Mouse (Mus musculus): Measurements from ENCODE around the gene Dnase1l2.
A peak's percentile ranks its signal among the peaks of the same experiment; 100 is the strongest.

The Dnase1l2 gene

GRCm38 (mm10) chr17:24475586-24475985 lies 32.7 kb upstream of the Dnase1l2 start:
- TF ChIP-seq POU5F1 (IDR thresholded peaks at IDR 0.05; ENCODE audit: borderline replicate concordance, low read length) = no peak
- Histone ChIP-seq H3K27me3 (ENCODE audit: insufficient read depth, low read length) (no peaks in the 10 kb centered on the region), H3K36me3 (ENCODE audit: insufficient read depth, low read length) (peaks cover 72% of the 10 kb centered on the region), H3K4me1 (replicated peaks; ENCODE audit: low read depth, low read length) (peaks cover 66% of the 10 kb centered on the region), H3K4me3 (replicated peaks; ENCODE audit: low read length) (no peak overlapping the region), H3K9me3 (ENCODE audit: low read length) (no peaks in the 10 kb centered on the region)

DNA sequence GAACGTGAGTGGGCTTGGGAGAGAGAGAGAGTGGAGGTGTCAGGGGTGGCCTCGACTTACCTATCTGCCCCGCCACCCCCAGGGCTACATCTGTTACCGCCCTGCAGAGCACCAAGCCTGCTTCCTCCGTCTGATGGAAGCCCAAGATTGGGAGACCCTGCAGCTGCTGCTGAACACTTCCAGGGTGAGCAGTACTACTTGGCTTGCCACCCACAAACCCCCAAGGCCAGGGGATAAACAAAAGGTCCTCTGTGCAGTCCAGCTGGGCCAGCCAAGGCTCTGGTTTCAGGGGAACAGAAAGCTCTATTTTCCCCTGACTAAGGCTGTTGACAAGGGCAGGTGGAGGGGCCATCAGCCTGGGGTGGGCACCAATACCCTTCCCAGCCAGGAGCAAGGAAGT lies 31.7 kb upstream of the Dnase1l2 start:
- no peak for TF ChIP-seq NANOG (IDR thresholded peaks at IDR 0.05; ENCODE audit: borderline replicate concordance, low read length)
- no peak for TF ChIP-seq CTCF (conservative IDR thresholded peaks at IDR 0.05; ENCODE audit: low read length)
- TF ChIP-seq POU5F1 (IDR thresholded peaks at IDR 0.05; ENCODE audit: borderline replicate concordance, low read length) = no peak
- Histone ChIP-seq H3K4me3 (replicated peaks; ENCODE audit: low read length) (no peak overlapping the region), H3K36me3 (ENCODE audit: insufficient read depth, low read length) (peaks cover 72% of the 10 kb centered on the region), H3K9me3 (ENCODE audit: low read length) (no peaks in the 10 kb centered on the region), H3K4me1 (replicated peaks; ENCODE audit: low read depth, low read length) (peaks cover 56% of the 10 kb centered on the region), H3K27me3 (ENCODE audit: insufficient read depth, low read length) (no peaks in the 10 kb centered on the region)

DNA sequence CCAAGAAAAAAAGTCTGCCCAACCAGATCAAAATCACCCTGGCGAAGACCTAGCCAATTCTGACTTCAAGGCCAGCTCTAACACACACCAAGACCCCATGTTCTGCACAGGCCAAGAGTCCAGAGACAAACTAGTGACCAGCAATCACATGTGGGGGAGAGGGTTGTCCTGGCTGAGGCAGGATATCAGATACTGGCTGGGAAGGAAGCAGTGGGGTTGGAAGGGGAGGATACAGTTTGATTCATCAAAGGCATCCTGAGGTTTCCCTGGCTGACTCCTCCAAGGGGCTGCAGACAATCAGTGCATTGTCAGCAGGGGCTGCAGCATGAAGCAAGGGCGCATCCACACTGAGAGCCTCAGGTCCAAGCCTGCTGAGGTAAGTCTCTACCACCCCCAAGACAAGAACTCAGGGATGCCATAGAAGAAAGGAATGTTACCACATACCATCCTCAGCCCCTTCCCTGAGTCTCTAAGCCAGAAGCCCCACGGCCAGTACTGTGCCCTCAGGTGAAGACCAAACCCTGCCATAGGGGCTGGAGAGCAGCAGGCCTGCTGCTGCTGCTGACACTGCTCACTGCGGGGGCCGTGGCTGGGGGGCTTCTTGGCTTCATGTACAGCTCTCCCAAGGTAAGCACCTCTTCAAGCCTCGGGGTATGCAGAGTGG lies 30.8 kb upstream of the Dnase1l2 start, which contains the start of gene Bricd5:
Gene Bricd5, plus strand, starts transcription at position 273 of the 664 bp plus-strand sequence.
- no peaks in the 10 kb centered on the region for H3K9me3 ChIP-seq (ENCODE audit: low read length)
- TF ChIP-seq NANOG (IDR thresholded peaks at IDR 0.05; ENCODE audit: borderline replicate concordance, low read length) (no peak), POU5F1 (IDR thresholded peaks at IDR 0.05; ENCODE audit: borderline replicate concordance, low read length) (no peak), CTCF (conservative IDR thresholded peaks at IDR 0.05; ENCODE audit: low read length) (no peak)
- peaks cover 59% of the 10 kb centered on the region for H3K4me1 ChIP-seq (replicated peaks; ENCODE audit: low read depth, low read length)
- no peaks in the 10 kb centered on the region for H3K27me3 ChIP-seq (ENCODE audit: insufficient read depth, low read length)
- peak within 1 kb of the TSS; percentile 96; the same call in 1 of the 2 replicates for H3K4me3 ChIP-seq (replicated peaks; ENCODE audit: low read length)
- peaks cover 72% of the 10 kb centered on the region for H3K36me3 ChIP-seq (ENCODE audit: insufficient read depth, low read length)

DNA sequence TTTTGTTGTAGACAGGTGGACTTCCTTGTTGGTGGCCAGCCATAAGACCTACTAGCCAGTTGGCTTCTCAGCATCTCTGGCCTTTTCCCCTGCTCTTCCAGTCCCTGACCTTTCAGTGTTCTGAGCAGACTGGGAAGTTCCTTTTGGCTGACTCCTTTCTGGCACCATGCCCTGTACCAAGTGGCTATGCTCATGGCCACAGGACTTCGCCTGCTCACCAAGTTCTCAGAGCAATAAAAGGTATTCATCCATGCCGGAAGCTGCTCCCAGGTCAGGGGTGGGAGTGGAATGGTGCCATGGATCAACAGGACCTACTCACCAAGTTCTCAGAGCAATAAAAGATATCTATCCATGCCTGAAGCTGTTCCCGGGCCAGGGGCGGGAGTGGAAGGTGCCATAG lies 29.6 kb upstream of the Dnase1l2 start:
- Histone ChIP-seq H3K27me3 (ENCODE audit: insufficient read depth, low read length) (no peaks in the 10 kb centered on the region), H3K36me3 (ENCODE audit: insufficient read depth, low read length) (peaks cover 66% of the 10 kb centered on the region), H3K4me3 (replicated peaks; ENCODE audit: low read length) (peak overlapping the region; percentile 96), H3K4me1 (replicated peaks; ENCODE audit: low read depth, low read length) (peaks cover 52% of the 10 kb centered on the region), H3K9me3 (ENCODE audit: low read length) (no peaks in the 10 kb centered on the region)
- no peak for TF ChIP-seq POU5F1 (IDR thresholded peaks at IDR 0.05; ENCODE audit: borderline replicate concordance, low read length)
- TF ChIP-seq NANOG (IDR thresholded peaks at IDR 0.05; ENCODE audit: borderline replicate concordance, low read length) = no peak
- no peak for TF ChIP-seq CTCF (conservative IDR thresholded peaks at IDR 0.05; ENCODE audit: low read length)

DNA sequence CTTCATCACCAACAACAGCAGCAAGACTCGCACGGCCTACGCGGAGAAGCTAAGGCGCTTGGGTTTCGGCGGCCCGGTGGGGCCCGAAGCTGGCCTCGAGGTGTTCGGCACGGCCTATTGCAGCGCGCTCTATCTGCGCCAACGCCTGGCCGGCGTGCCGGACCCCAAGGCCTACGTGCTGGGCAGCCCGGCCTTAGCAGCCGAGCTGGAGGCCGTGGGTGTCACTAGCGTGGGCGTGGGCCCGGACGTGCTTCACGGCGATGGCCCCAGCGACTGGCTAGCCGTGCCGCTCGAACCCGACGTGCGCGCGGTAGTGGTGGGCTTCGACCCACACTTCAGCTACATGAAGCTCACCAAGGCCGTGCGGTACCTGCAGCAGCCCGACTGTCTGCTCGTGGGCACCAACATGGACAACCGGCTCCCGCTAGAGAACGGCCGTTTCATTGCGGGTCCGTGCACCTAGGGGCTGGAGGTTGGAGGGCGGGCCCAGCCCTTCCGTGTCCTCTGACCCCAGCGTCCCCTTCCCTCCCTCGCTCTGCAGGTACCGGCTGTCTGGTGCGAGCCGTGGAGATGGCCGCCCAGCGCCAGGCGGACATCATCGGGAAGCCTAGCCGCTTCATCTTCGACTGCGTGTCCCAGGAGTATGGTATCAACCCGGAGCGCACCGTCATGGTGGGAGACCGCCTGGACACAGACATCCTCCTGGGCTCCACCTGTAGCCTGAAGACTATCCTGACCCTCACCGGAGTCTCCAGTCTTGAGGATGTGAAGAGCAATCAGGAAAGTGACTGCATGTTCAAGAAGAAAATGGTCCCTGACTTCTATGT lies 28.0 kb upstream of the Dnase1l2 start:
- Histone ChIP-seq H3K36me3 (ENCODE audit: insufficient read depth, low read length) (peaks cover 62% of the 10 kb centered on the region), H3K27me3 (ENCODE audit: insufficient read depth, low read length) (no peaks in the 10 kb centered on the region), H3K9me3 (ENCODE audit: low read length) (no peaks in the 10 kb centered on the region), H3K4me3 (replicated peaks; ENCODE audit: low read length) (peak overlapping the region; percentile 96), H3K4me1 (replicated peaks; ENCODE audit: low read depth, low read length) (peaks cover 47% of the 10 kb centered on the region)
- TF ChIP-seq POU5F1 (IDR thresholded peaks at IDR 0.05; ENCODE audit: borderline replicate concordance, low read length) (no peak), CTCF (conservative IDR thresholded peaks at IDR 0.05; ENCODE audit: low read length) (no peak), NANOG (IDR thresholded peaks at IDR 0.05; ENCODE audit: borderline replicate concordance, low read length) (no peak)

- H3K9me3 ChIP-seq (ENCODE audit: low read length) = no peaks in the 10 kb centered on the region
- H3K4me1 ChIP-seq (replicated peaks; ENCODE audit: low read depth, low read length) = peaks cover 47% of the 10 kb centered on the region
- peaks cover 58% of the 10 kb centered on the region for H3K36me3 ChIP-seq (ENCODE audit: insufficient read depth, low read length)
- TF ChIP-seq POU5F1 (IDR thresholded peaks at IDR 0.05; ENCODE audit: borderline replicate concordance, low read length) (no peak), NANOG (IDR thresholded peaks at IDR 0.05; ENCODE audit: borderline replicate concordance, low read length) (no peak), CTCF (conservative IDR thresholded peaks at IDR 0.05; ENCODE audit: low read length) (no peak)
- H3K4me3 ChIP-seq (replicated peaks; ENCODE audit: low read length) = peak within 1 kb of the TSS; percentile 96
- H3K27me3 ChIP-seq (ENCODE audit: insufficient read depth, low read length) = no peaks in the 10 kb centered on the region
Observed at GRCm38 (mm10) chr17:24469910-24470602, 27.2 kb upstream of the Dnase1l2 start, which contains the start of the genes E4f1 and Pgp. Gene E4f1 (minus strand): TSS chr17:24470313. Gene Pgp (plus strand): TSS chr17:24470392.

- TF ChIP-seq CTCF (conservative IDR thresholded peaks at IDR 0.05; ENCODE audit: low read length) = no peak
- TF ChIP-seq NANOG (IDR thresholded peaks at IDR 0.05; ENCODE audit: borderline replicate concordance, low read length) = no peak
- no peak for TF ChIP-seq POU5F1 (IDR thresholded peaks at IDR 0.05; ENCODE audit: borderline replicate concordance, low read length)
- H3K9me3 ChIP-seq (ENCODE audit: low read length) = no peaks in the 10 kb centered on the region
- peaks cover 57% of the 10 kb centered on the region for H3K36me3 ChIP-seq (ENCODE audit: insufficient read depth, low read length)
- peaks cover 44% of the 10 kb centered on the region for H3K4me1 ChIP-seq (replicated peaks; ENCODE audit: low read depth, low read length)
- no peaks in the 10 kb centered on the region for H3K27me3 ChIP-seq (ENCODE audit: insufficient read depth, low read length)
- peak overlapping the region; percentile 96 for H3K4me3 ChIP-seq (replicated peaks; ENCODE audit: low read length)
Observed at GRCm38 (mm10) chr17:24469336-24469909, 26.5 kb upstream of the Dnase1l2 start.
